Mouse (Mus musculus) embryonic facial prominence, embryonic 15.5 days (tissue): ENCODE data around the gene Map2k5. TPM values are rescaled to one million over a fixed set of nuclear protein-coding genes. Genes with fewer than 3 reads are reported as not detected.

ENCODE experiments used
- ATAC-seq: fragments of 200-750 bp; cut with Nextera tagmentation; 2 replicates; pipeline ENCODE4 v1.8.0; 2017; ENCODE audit warnings: low read depth, moderate TSS enrichment; ENCODE audit not compliant: insufficient number of reproducible peaks, low FRiP score, low TSS enrichment
- H3K27ac ChIP-seq: fragments of 300-500 bp; sonication (generic); replicated peaks from 2 replicates; pipeline ENCODE4 v1.5.1; 2015; ENCODE audit warnings: mild to moderate bottlenecking, inconsistent platforms
- H3K27me3 ChIP-seq: fragments of 300-500 bp; sonication (generic); 2 replicates; pipeline ENCODE4 v1.6.1; 2015; ENCODE audit warnings: inconsistent platforms
- H3K36me3 ChIP-seq: fragments of 300-500 bp; sonication (generic); 2 replicates; pipeline ENCODE4 v1.6.1; 2015; ENCODE audit warnings: mild to moderate bottlenecking, inconsistent platforms
- H3K4me1 ChIP-seq: fragments of 300-500 bp; sonication (generic); 2 replicates; pipeline ENCODE4 v1.6.1; 2015; ENCODE audit warnings: inconsistent platforms
- H3K4me2 ChIP-seq: fragments of 300-500 bp; sonication (generic); replicated peaks from 2 replicates; pipeline ENCODE4 v1.6.1; 2015; ENCODE audit warnings: mild to moderate bottlenecking, inconsistent platforms
- H3K4me3 ChIP-seq: fragments of 300-500 bp; sonication (generic); replicated peaks from 2 replicates; pipeline ENCODE4 v1.5.1; 2015; ENCODE audit warnings: mild to moderate bottlenecking, inconsistent platforms
- H3K9ac ChIP-seq: fragments of 300-500 bp; sonication (generic); 2 replicates; pipeline ENCODE4 v1.6.1; 2015; ENCODE audit warnings: inconsistent platforms
- H3K9me3 ChIP-seq: fragments of 300-500 bp; sonication (generic); replicated peaks from 2 replicates; pipeline ENCODE4 v1.6.1; 2016; ENCODE audit warnings: inconsistent platforms
- WGBS: fragments of 180-500 bp; shearing (Covaris S2); methylation state at CpG from one replicate; pipeline ENCODE4 v1.1.7; 2015; 5-methylcytosine and 5-hydroxymethylcytosine counted together
- polyA plus RNA-seq: library from polyadenylated mRNA; unstranded; fragments of >200 nt; fragmentation: Nextera tagmentation; extraction: Ambion mirVana; gene quantifications from 2 replicates; pipeline ENCODE4 v1.2.1, GENCODE M21; 2015

Gene Map2k5
- polyA plus RNA-seq, 1 experiment from 2014 or later: 33.3 TPM

- Histone ChIP-seq H3K36me3 (no peaks in the 10 kb centered on the region), H3K4me2 (no peak overlapping the region), H3K9ac (no peak overlapping the region), H3K9me3 (no peaks in the 10 kb centered on the region), H3K4me3 (no peak overlapping the region), H3K27ac (no peak overlapping the region), H3K4me1 (no peaks in the 10 kb centered on the region), H3K27me3 (no peaks in the 10 kb centered on the region)
- WGBS: 77% methylated on average over 2 of the region's 2 CpGs
- no peak for ATAC-seq
Observed at GRCm38 (mm10) chr9:63215031-63215430, 162.7 kb downstream of the Map2k5 start.

GRCm38 (mm10) chr9:63206769-63207276 is 170.9 kb downstream of the Map2k5 start:
- H3K27ac ChIP-seq: no peak overlapping the region
- no peak overlapping the region for H3K9ac ChIP-seq
- H3K9me3 ChIP-seq: no peaks in the 10 kb centered on the region
- H3K27me3 ChIP-seq: no peaks in the 10 kb centered on the region
- no peak overlapping the region for H3K4me3 ChIP-seq
- no peaks in the 10 kb centered on the region for H3K4me1 ChIP-seq
- 84% methylated on average over 15 of the region's 15 CpGs for WGBS
- no peak for ATAC-seq
- H3K4me2 ChIP-seq: no peak overlapping the region
- peaks cover 7% of the 10 kb centered on the region; the same call in 1 of the 2 replicates for H3K36me3 ChIP-seq

GRCm38 (mm10) chr9:63203461-63203860 is 174.2 kb downstream of the Map2k5 start:
- ATAC-seq: no peak
- Histone ChIP-seq H3K9me3 (no peaks in the 10 kb centered on the region), H3K27me3 (no peaks in the 10 kb centered on the region), H3K27ac (no peak overlapping the region), H3K9ac (no peak overlapping the region), H3K4me3 (no peak overlapping the region), H3K36me3 (peaks cover 11% of the 10 kb centered on the region; the same call in 1 of the 2 replicates), H3K4me2 (no peak overlapping the region), H3K4me1 (no peaks in the 10 kb centered on the region)
- WGBS: 49% methylated on average over 3 of the region's 3 CpGs

- 91% methylated on average over 15 of the region's 15 CpGs for WGBS
- Histone ChIP-seq H3K4me3 (no peak overlapping the region), H3K36me3 (peaks cover 11% of the 10 kb centered on the region; the same call in 1 of the 2 replicates), H3K27me3 (no peaks in the 10 kb centered on the region), H3K9ac (no peak overlapping the region), H3K4me1 (no peaks in the 10 kb centered on the region), H3K9me3 (no peaks in the 10 kb centered on the region), H3K27ac (no peak overlapping the region), H3K4me2 (no peak overlapping the region)
- no peak for ATAC-seq
Observed at GRCm38 (mm10) chr9:63201376-63202323, 176.1 kb downstream of the Map2k5 start.

GRCm38 (mm10) chr9:63197252-63197651 is 180.4 kb downstream of the Map2k5 start:
- WGBS: 16% methylated on average over 8 of the region's 8 CpGs
- Histone ChIP-seq H3K4me1 (no peaks in the 10 kb centered on the region), H3K4me2 (no peak overlapping the region)

GRCm38 (mm10) chr9:63196114-63196682 is 181.5 kb downstream of the Map2k5 start:
- no peak overlapping the region for H3K27ac ChIP-seq
- 61% methylated on average over 8 of the region's 8 CpGs for WGBS
- ATAC-seq: no peak

More at GRCm38 (mm10) chr9:63197252-63197651, 180.4 kb downstream of the Map2k5 start:
- Histone ChIP-seq H3K27me3 (no peaks in the 10 kb centered on the region), H3K9ac (no peak overlapping the region), H3K4me3 (no peak overlapping the region), H3K27ac (no peak overlapping the region), H3K9me3 (no peaks in the 10 kb centered on the region), H3K36me3 (0 out of 2 replicates have a peak, but pooled peaks cover 8% of the 10 kb centered on the region)
- ATAC-seq: no peak

GRCm38 (mm10) chr9:63195523-63195922 is 182.2 kb downstream of the Map2k5 start:
- 0 out of 2 replicates have a peak, but pooled peaks cover 4% of the 10 kb centered on the region for H3K36me3 ChIP-seq
- no peaks in the 10 kb centered on the region for H3K27me3 ChIP-seq
- H3K27ac ChIP-seq: no peak overlapping the region
- ATAC-seq: no peak
- no peak overlapping the region for H3K4me2 ChIP-seq
- no peaks in the 10 kb centered on the region for H3K4me1 ChIP-seq
- 54% methylated on average over 4 of the region's 4 CpGs for WGBS
- H3K9me3 ChIP-seq: no peaks in the 10 kb centered on the region
- H3K4me3 ChIP-seq: no peak overlapping the region
- no peak overlapping the region for H3K9ac ChIP-seq

More at GRCm38 (mm10) chr9:63196114-63196682, 181.5 kb downstream of the Map2k5 start:
- H3K4me3 ChIP-seq: no peak overlapping the region
- no peak overlapping the region for H3K9ac ChIP-seq
- 0 out of 2 replicates have a peak, but pooled peaks cover 4% of the 10 kb centered on the region for H3K36me3 ChIP-seq
- H3K27me3 ChIP-seq: no peaks in the 10 kb centered on the region
- no peak overlapping the region for H3K4me2 ChIP-seq
- H3K4me1 ChIP-seq: no peaks in the 10 kb centered on the region
- H3K9me3 ChIP-seq: no peaks in the 10 kb centered on the region

- WGBS: 56% methylated on average over 9 of the region's 9 CpGs
- no peak overlapping the region for H3K4me2 ChIP-seq
- no peaks in the 10 kb centered on the region for H3K27me3 ChIP-seq
- H3K9me3 ChIP-seq: no peaks in the 10 kb centered on the region
- 0 out of 2 replicates have a peak, but pooled peaks cover 4% of the 10 kb centered on the region for H3K36me3 ChIP-seq
- no peak overlapping the region for H3K4me3 ChIP-seq
- ATAC-seq: 0 out of 2 replicates have a peak, but pooled peaks have one; percentile 43
- H3K4me1 ChIP-seq: no peaks in the 10 kb centered on the region
- no peak overlapping the region for H3K27ac ChIP-seq
- H3K9ac ChIP-seq: no peak overlapping the region
Observed at GRCm38 (mm10) chr9:63194791-63195190, 182.9 kb downstream of the Map2k5 start.

GRCm38 (mm10) chr9:63192809-63193208 is 184.9 kb downstream of the Map2k5 start:
- 86% methylated on average over 4 of the region's 4 CpGs for WGBS
- no peaks in the 10 kb centered on the region for H3K9me3 ChIP-seq
- H3K27ac ChIP-seq: no peak overlapping the region
- no peak overlapping the region for H3K4me2 ChIP-seq
- no peak for ATAC-seq
- H3K4me3 ChIP-seq: no peak overlapping the region
- 0 out of 2 replicates have a peak, but pooled peaks cover 4% of the 10 kb centered on the region for H3K36me3 ChIP-seq
- H3K4me1 ChIP-seq: no peaks in the 10 kb centered on the region
- no peaks in the 10 kb centered on the region for H3K27me3 ChIP-seq
- no peak overlapping the region for H3K9ac ChIP-seq

GRCm38 (mm10) chr9:63187310-63187709 is 190.4 kb downstream of the Map2k5 start:
- ATAC-seq: no peak
- 37% methylated on average over 7 of the region's 7 CpGs for WGBS
- H3K27ac ChIP-seq: no peak overlapping the region

GRCm38 (mm10) chr9:63185249-63185648 is 192.5 kb downstream of the Map2k5 start:
- peaks cover 33% of the 10 kb centered on the region for H3K4me1 ChIP-seq
- ATAC-seq: no peak
- H3K27ac ChIP-seq: no peak overlapping the region
- 86% methylated on average over 7 of the region's 7 CpGs for WGBS
- H3K36me3 ChIP-seq: no peaks in the 10 kb centered on the region
- H3K27me3 ChIP-seq: no peaks in the 10 kb centered on the region
- H3K4me2 ChIP-seq: no peak overlapping the region
- H3K9ac ChIP-seq: no peak overlapping the region
- H3K4me3 ChIP-seq: no peak overlapping the region
- no peaks in the 10 kb centered on the region for H3K9me3 ChIP-seq

More at GRCm38 (mm10) chr9:63187310-63187709, 190.4 kb downstream of the Map2k5 start:
- Histone ChIP-seq H3K4me3 (no peak overlapping the region), H3K4me1 (peaks cover 23% of the 10 kb centered on the region), H3K4me2 (no peak overlapping the region), H3K9ac (no peak overlapping the region), H3K36me3 (no peaks in the 10 kb centered on the region), H3K9me3 (no peaks in the 10 kb centered on the region), H3K27me3 (no peaks in the 10 kb centered on the region)
